Mouse (Mus musculus) liver, embryonic 13.5 days (tissue): Measurements from ENCODE around the gene Tbx21. TPM values are rescaled to one million over a fixed set of nuclear protein-coding genes. Genes with fewer than 3 reads are reported as not detected.

Experiments
- ATAC-seq: fragments of 200-750 bp; cut with Nextera tagmentation; 2 replicates; pipeline ENCODE4 v1.8.0; 2017; ENCODE audit warnings: low read depth, mild to moderate bottlenecking, moderate number of reproducible peaks, moderate library complexity
- DNase-seq: peaks from one replicate; pipeline ENCODE4 v3.0.0; 2022
- H3K27ac ChIP-seq: fragments of 300-500 bp; sonication (generic); 2 replicates; pipeline ENCODE4 v1.5.1; 2015; ENCODE audit warnings: moderate library complexity, mild to moderate bottlenecking, inconsistent platforms
- H3K27me3 ChIP-seq: fragments of 300-500 bp; sonication (generic); 2 replicates; pipeline ENCODE4 v1.6.1; 2015; ENCODE audit warnings: mild to moderate bottlenecking, inconsistent platforms
- H3K36me3 ChIP-seq: fragments of 300-500 bp; sonication (generic); 2 replicates; pipeline ENCODE4 v1.6.1; 2015; ENCODE audit warnings: mild to moderate bottlenecking, inconsistent platforms
- H3K4me1 ChIP-seq: fragments of 300-500 bp; sonication (generic); replicated peaks from 2 replicates; pipeline ENCODE4 v1.6.1; 2015; ENCODE audit warnings: inconsistent platforms
- H3K4me2 ChIP-seq: fragments of 300-500 bp; sonication (generic); 2 replicates; pipeline ENCODE4 v1.6.1; 2015; ENCODE audit warnings: inconsistent platforms, mild to moderate bottlenecking, moderate library complexity
- H3K4me3 ChIP-seq: fragments of 300-500 bp; sonication (generic); replicated peaks from 2 replicates; pipeline ENCODE4 v1.5.1; 2015; ENCODE audit warnings: mild to moderate bottlenecking, inconsistent platforms
- H3K9ac ChIP-seq: fragments of 300-500 bp; sonication (generic); 2 replicates; pipeline ENCODE4 v1.6.1; 2015; ENCODE audit warnings: mild to moderate bottlenecking, inconsistent platforms
- H3K9me3 ChIP-seq: fragments of 300-500 bp; sonication (generic); replicated peaks from 2 replicates; pipeline ENCODE4 v1.6.1; 2016; ENCODE audit warnings: inconsistent platforms
- WGBS: fragments of 180-500 bp; shearing (Covaris S2); methylation state at CpG from one replicate; pipeline ENCODE4 v1.1.7; 2015; ENCODE audit not compliant: insufficient replicate concordance; 5-methylcytosine and 5-hydroxymethylcytosine counted together
- polyA plus RNA-seq: library from polyadenylated mRNA; unstranded; fragments of >200 nt; fragmentation: Nextera tagmentation; extraction: Ambion mirVana; gene quantifications from 2 replicates; pipeline ENCODE4 v1.2.1, GENCODE M21; 2015

Gene Tbx21
- polyA plus RNA-seq, 1 experiment from 2014 or later, result not detected

GRCm38 (mm10) chr11:97131683-97132082 lies 16.6 kb upstream of the Tbx21 start:
- DNase-seq (no peak), ATAC-seq (no peak)
- Histone ChIP-seq H3K27me3 (peaks cover 49% of the 10 kb centered on the region), H3K4me3 (no peak overlapping the region), H3K36me3 (no peaks in the 10 kb centered on the region), H3K9me3 (no peaks in the 10 kb centered on the region), H3K9ac (no peak overlapping the region), H3K4me1 (peaks cover 13% of the 10 kb centered on the region), H3K4me2 (no peak overlapping the region), H3K27ac (no peak overlapping the region)
- WGBS, result 49% methylated on average over 2 of the region's 2 CpGs

GRCm38 (mm10) chr11:97130318-97130717 lies 15.2 kb upstream of the Tbx21 start:
- Histone ChIP-seq H3K9me3 (no peaks in the 10 kb centered on the region), H3K4me3 (no peak overlapping the region), H3K4me2 (no peak overlapping the region), H3K27me3 (peaks cover 60% of the 10 kb centered on the region), H3K27ac (no peak overlapping the region), H3K36me3 (no peaks in the 10 kb centered on the region), H3K4me1 (peaks cover 15% of the 10 kb centered on the region), H3K9ac (no peak overlapping the region)
- ATAC-seq (no peak), DNase-seq (no peak)
- 62% methylated on average over 7 of the region's 7 CpGs for WGBS

GRCm38 (mm10) chr11:97128956-97129355 lies 13.8 kb upstream of the Tbx21 start:
- Histone ChIP-seq H3K4me3 (no peak overlapping the region), H3K36me3 (no peaks in the 10 kb centered on the region), H3K27me3 (peaks cover 54% of the 10 kb centered on the region), H3K4me2 (no peak overlapping the region), H3K27ac (no peak overlapping the region), H3K9me3 (no peaks in the 10 kb centered on the region), H3K9ac (no peak overlapping the region), H3K4me1 (peaks cover 15% of the 10 kb centered on the region)
- no peak for ATAC-seq
- WGBS, result 10% methylated on average over 3 of the region's 3 CpGs
- DNase-seq, result no peak

- H3K27me3 ChIP-seq, result peaks cover 43% of the 10 kb centered on the region
- 26% methylated on average over 19 of the region's 19 CpGs for WGBS
These were observed 12.5 kb upstream of the Tbx21 start for GRCm38 (mm10) chr11:97127470-97128223.

GRCm38 (mm10) chr11:97126645-97127468 lies 11.7 kb upstream of the Tbx21 start:
- Histone ChIP-seq H3K4me2 (peak overlapping the region; percentile 73), H3K9ac (peak overlapping the region; percentile 54; the same call in 1 of the 2 replicates), H3K9me3 (no peaks in the 10 kb centered on the region), H3K4me3 (peak overlapping the region; percentile 53), H3K27me3 (peaks cover 36% of the 10 kb centered on the region), H3K36me3 (no peaks in the 10 kb centered on the region), H3K27ac (no peak overlapping the region), H3K4me1 (peaks cover 19% of the 10 kb centered on the region)
- DNase-seq, result peak; percentile 51
- WGBS, result 2% methylated on average over 32 of the region's 32 CpGs
- peak; percentile 71 for ATAC-seq

More at GRCm38 (mm10) chr11:97127470-97128223, 12.5 kb upstream of the Tbx21 start:
- DNase-seq (no peak), ATAC-seq (no peak)
- Histone ChIP-seq H3K4me1 (peaks cover 19% of the 10 kb centered on the region), H3K36me3 (no peaks in the 10 kb centered on the region), H3K9me3 (no peaks in the 10 kb centered on the region), H3K27ac (no peak overlapping the region), H3K4me3 (peak overlapping the region; percentile 53), H3K4me2 (peak overlapping the region; percentile 73), H3K9ac (peak overlapping the region; percentile 54; the same call in 1 of the 2 replicates)

- no peak overlapping the region for H3K4me2 ChIP-seq
- no peak overlapping the region for H3K9ac ChIP-seq
- no peak overlapping the region for H3K4me3 ChIP-seq
- DNase-seq (no peak), ATAC-seq (no peak)
- H3K36me3 ChIP-seq, result no peaks in the 10 kb centered on the region
- H3K27me3 ChIP-seq, result peaks cover 36% of the 10 kb centered on the region
- H3K9me3 ChIP-seq, result no peaks in the 10 kb centered on the region
- peaks cover 19% of the 10 kb centered on the region for H3K4me1 ChIP-seq
- no peak overlapping the region for H3K27ac ChIP-seq
- 52% methylated on average over 10 of the region's 10 CpGs for WGBS
These were observed 9.3 kb upstream of the Tbx21 start for GRCm38 (mm10) chr11:97124266-97125036.

- 10% methylated on average over 11 of the region's 11 CpGs for WGBS
- no peaks in the 10 kb centered on the region for H3K36me3 ChIP-seq
These were observed 8.3 kb upstream of the Tbx21 start for GRCm38 (mm10) chr11:97123282-97123890.

GRCm38 (mm10) chr11:97120641-97121040 lies 5.5 kb upstream of the Tbx21 start:
- H3K4me1 ChIP-seq, result peaks cover 6% of the 10 kb centered on the region; the same call in 1 of the 2 replicates
- H3K9ac ChIP-seq, result no peak overlapping the region
- H3K27ac ChIP-seq, result no peak overlapping the region
- WGBS, result 63% methylated on average over 3 of the region's 3 CpGs
- H3K27me3 ChIP-seq, result peaks cover 62% of the 10 kb centered on the region
- H3K9me3 ChIP-seq, result no peaks in the 10 kb centered on the region
- no peak overlapping the region for H3K4me2 ChIP-seq
- no peak overlapping the region for H3K4me3 ChIP-seq
- H3K36me3 ChIP-seq, result no peaks in the 10 kb centered on the region
- ATAC-seq (no peak), DNase-seq (no peak)

More at GRCm38 (mm10) chr11:97123282-97123890, 8.3 kb upstream of the Tbx21 start:
- no peaks in the 10 kb centered on the region for H3K9me3 ChIP-seq
- peaks cover 43% of the 10 kb centered on the region for H3K27me3 ChIP-seq
- no peak overlapping the region for H3K27ac ChIP-seq
- H3K4me1 ChIP-seq, result peaks cover 19% of the 10 kb centered on the region
- ATAC-seq (no peak), DNase-seq (no peak)
- no peak overlapping the region for H3K4me3 ChIP-seq
- H3K4me2 ChIP-seq, result peak overlapping the region; percentile 1; the same call in 1 of the 2 replicates
- no peak overlapping the region for H3K9ac ChIP-seq

GRCm38 (mm10) chr11:97120221-97120620 lies 5.1 kb upstream of the Tbx21 start:
- H3K27me3 ChIP-seq, result peaks cover 63% of the 10 kb centered on the region

GRCm38 (mm10) chr11:97115797-97116196 lies 666 bp upstream of the Tbx21 start:
- H3K27me3 ChIP-seq, result peaks cover 89% of the 10 kb centered on the region
- WGBS, result 6% methylated on average over 11 of the region's 11 CpGs
- DNase-seq (no peak), ATAC-seq (no peak)
- H3K36me3 ChIP-seq, result no peaks in the 10 kb centered on the region
- H3K9ac ChIP-seq, result no peak overlapping the region
- 0 out of 2 replicates have a peak overlapping the region, but pooled peaks have one; percentile 37 for H3K4me3 ChIP-seq
- H3K4me2 ChIP-seq, result peak overlapping the region; percentile 56
- peaks cover 11% of the 10 kb centered on the region for H3K4me1 ChIP-seq
- H3K9me3 ChIP-seq, result no peaks in the 10 kb centered on the region
- H3K27ac ChIP-seq, result no peak overlapping the region

More at GRCm38 (mm10) chr11:97120221-97120620, 5.1 kb upstream of the Tbx21 start:
- WGBS, result 55% methylated on average over 10 of the region's 10 CpGs
- Histone ChIP-seq H3K9ac (no peak overlapping the region), H3K4me1 (peaks cover 8% of the 10 kb centered on the region; the same call in 1 of the 2 replicates), H3K4me3 (no peak overlapping the region), H3K9me3 (no peaks in the 10 kb centered on the region), H3K36me3 (no peaks in the 10 kb centered on the region), H3K4me2 (no peak overlapping the region), H3K27ac (no peak overlapping the region)
- no peak for DNase-seq
- ATAC-seq, result no peak
